ENCODE assay signal across 8 mouse cellular contexts in the genomic region with DNA sequence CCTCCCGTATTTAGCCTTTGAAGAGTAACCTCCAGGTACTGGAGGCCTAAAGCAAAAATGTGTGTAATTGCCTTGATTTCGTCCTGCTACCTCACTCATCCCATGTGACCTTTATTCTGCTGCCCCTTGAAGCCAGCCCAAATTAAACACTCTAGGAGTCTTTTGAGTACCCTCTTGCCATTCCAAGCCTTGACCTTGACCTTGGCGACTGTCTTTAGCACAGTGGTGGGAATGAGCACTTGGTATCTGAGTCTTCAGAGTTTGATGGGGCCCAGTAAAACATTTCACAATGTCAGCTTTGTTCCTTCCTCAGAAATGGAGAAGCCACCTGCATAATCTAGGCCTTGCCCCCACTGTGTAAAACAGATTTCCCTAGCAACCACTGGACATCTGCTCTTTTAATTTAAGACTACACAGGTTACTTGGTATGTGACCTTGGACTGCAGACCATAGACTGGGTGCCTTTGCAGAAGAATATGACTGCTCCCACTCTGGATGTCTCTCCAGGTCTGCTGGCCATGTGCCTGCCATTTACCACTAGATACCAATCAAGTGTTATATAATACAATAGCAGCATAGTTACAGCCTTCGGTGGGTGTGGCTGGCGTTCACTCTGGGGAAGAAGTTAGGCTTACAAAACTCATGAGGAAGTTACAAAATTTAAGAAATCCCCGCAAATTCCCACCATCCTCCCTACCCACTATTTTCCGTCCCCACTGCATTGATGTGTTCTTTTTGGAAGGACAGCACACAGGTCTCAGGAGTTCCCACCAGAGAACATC. TPM values are rescaled to one million over a fixed set of nuclear protein-coding genes. Genes with fewer than 3 reads are reported as not detected.
A peak's percentile ranks its signal among the peaks of the same experiment; 100 is the strongest.
DNase-seq lines count a peak whose midpoint lies in the region; ATAC-seq and TF ChIP-seq lines count a peak whose summit lies in the region.

Nadk (plus strand) TSS at position 718 of the 782 bp plus-strand sequence.

- no peak for DNase-seq in layer of hippocampus, adult 8-10 months (ENCODE audit: low spot score in 2 of 2)
- DNase-seq in layer of hippocampus, adult 9-11 months: no peak
- DNase-seq in adrenal gland, adult 18-20 months (ENCODE audit: low spot score in 2 of 2): no peak
- peak; percentile 38 to 48 for DNase-seq in heart, postnatal 36 days
- no peak for DNase-seq in midbrain, postnatal 0 days (ENCODE audit: low spot score)
- DNase-seq in right cerebral cortex, postnatal 36 days (ENCODE audit: low spot score in 2 of 2): no peak

- intact Hi-C loops in heart, postnatal 36 days (cut with DNase I): no loop called here

- H3K36me3 ChIP-seq in forebrain, embryonic 12.5 days (replicated peaks): peaks cover 42% of the 10 kb centered on the region
- H3K36me3 ChIP-seq in limb, embryonic 15.5 days: peaks cover 37% of the 10 kb centered on the region
- peaks cover 27% of the 10 kb centered on the region for H3K36me3 ChIP-seq in midbrain, postnatal 0 days (ENCODE audit: insufficient read depth, low read length)

- WGBS in forebrain, embryonic 12.5 days: 78% methylated on average over 7 of the region's 7 CpGs
- WGBS in limb, embryonic 15.5 days: 56% methylated on average over 7 of the region's 7 CpGs
- WGBS in midbrain, postnatal 0 days: 71% methylated on average over 7 of the region's 7 CpGs

- H3K4me3 ChIP-seq in forebrain, embryonic 12.5 days (replicated peaks): peak within 1 kb of the TSS; percentile 87
- peak within 1 kb of the TSS; percentile 90 for H3K4me3 ChIP-seq in limb, embryonic 15.5 days
- peak within 1 kb of the TSS; percentile 83 for H3K4me3 ChIP-seq in midbrain, postnatal 0 days (ENCODE audit: low read depth, low read length)

- peak within 1 kb of the TSS; percentile 45; the same call in 1 of the 2 replicates for H3K9ac ChIP-seq in forebrain, embryonic 12.5 days
- H3K9ac ChIP-seq in limb, embryonic 15.5 days: peak within 1 kb of the TSS; percentile 29; the same call in 1 of the 2 replicates
- H3K9ac ChIP-seq in midbrain, postnatal 0 days (replicated peaks; ENCODE audit: low read length, poor library complexity, severe bottlenecking): peak within 1 kb of the TSS; percentile 48; the same call in 1 of the 2 replicates

- H3K27me3 ChIP-seq in forebrain, embryonic 12.5 days: no peaks in the 10 kb centered on the region
- H3K27me3 ChIP-seq in limb, embryonic 15.5 days: no peaks in the 10 kb centered on the region
- no peaks in the 10 kb centered on the region for H3K27me3 ChIP-seq in midbrain, postnatal 0 days (ENCODE audit: insufficient read depth, low read length)

- no peak for ATAC-seq in forebrain, embryonic 12.5 days (ENCODE audit: low FRiP score)
- no peak for ATAC-seq in limb, embryonic 15.5 days (ENCODE audit: insufficient number of reproducible peaks, low FRiP score, low TSS enrichment, low read depth)
- no peak for ATAC-seq in midbrain, postnatal 0 days (ENCODE audit: low FRiP score)

- TF ChIP-seq CTCF in midbrain, postnatal 0 days (IDR thresholded peaks at IDR 0.05): no peak

- peak within 1 kb of the TSS; percentile 91 for H3K27ac ChIP-seq in forebrain, embryonic 12.5 days
- peak within 1 kb of the TSS; percentile 91 for H3K27ac ChIP-seq in limb, embryonic 15.5 days
- H3K27ac ChIP-seq in midbrain, postnatal 0 days (ENCODE audit: low read depth, low read length): peak within 1 kb of the TSS; percentile 94

- H3K4me2 ChIP-seq in forebrain, embryonic 12.5 days: peak within 1 kb of the TSS; percentile 77
- H3K4me2 ChIP-seq in limb, embryonic 15.5 days: peak within 1 kb of the TSS; percentile 63
- peak within 1 kb of the TSS; percentile 78 for H3K4me2 ChIP-seq in midbrain, postnatal 0 days (ENCODE audit: low read depth, low read length, poor library complexity, severe bottlenecking)

- H3K9me3 ChIP-seq in forebrain, embryonic 12.5 days: no peaks in the 10 kb centered on the region
- no peaks in the 10 kb centered on the region for H3K9me3 ChIP-seq in limb, embryonic 15.5 days
- H3K9me3 ChIP-seq in midbrain, postnatal 0 days (ENCODE audit: low read length): no peaks in the 10 kb centered on the region

- H3K4me1 ChIP-seq in forebrain, embryonic 12.5 days: peaks cover 40% of the 10 kb centered on the region
- peaks cover 37% of the 10 kb centered on the region for H3K4me1 ChIP-seq in limb, embryonic 15.5 days
- H3K4me1 ChIP-seq in midbrain, postnatal 0 days (ENCODE audit: insufficient read depth, low read length): peaks cover 11% of the 10 kb centered on the region; the same call in 1 of the 2 replicates

RNA-seq across cellular contexts. Expression of gene Nadk, which starts in this region (rescaled TPM):
- 10 to 100 TPM; 52.2 to 69.2 (median 59.6) TPM for total RNA-seq in layer of hippocampus, adult 8-10 months (2022)
- total RNA-seq in adrenal gland, adult 18-20 months (2021): 100 to 1,000 TPM; 160 to 313 TPM
- 93.5 and 101 TPM in 2 replicates for polyA plus RNA-seq in forebrain, embryonic 12.5 days (2016; fragmentation: Nextera tagmentation; extraction: Ambion mirVana)
- total RNA-seq in heart, postnatal 36 days (2021): 10 to 100 TPM; 26.2 to 28.1 TPM
- 85.7 and 90.6 TPM in 2 replicates for polyA plus RNA-seq in limb, embryonic 15.5 days (2015; fragmentation: Nextera tagmentation; extraction: Ambion mirVana)
- 69.1 and 81.6 TPM in 2 replicates for total RNA-seq in midbrain, postnatal 0 days (2014; rRNA removed)
- polyA plus RNA-seq in midbrain, postnatal 0 days (2015; fragmentation: Nextera tagmentation; extraction: Ambion mirVana): 48.2 and 56.6 TPM in 2 replicates

Comparison
In these comparisons a context has a peak if more than half of its experiments do, and no peak if none do; other contexts are left out.
1. DNase-seq: peak in heart, postnatal 36 days (2 of 2); none in layer of hippocampus, adult 8-10 months (0 of 2), layer of hippocampus, adult 9-11 months (single experiment), adrenal gland, adult 18-20 months (0 of 2), midbrain, postnatal 0 days (single experiment) and right cerebral cortex, postnatal 36 days (0 of 2).
2. Peak in every context shown above with its lines, with median percentiles within 50 percentile points of each other: H3K27ac ChIP-seq, H3K4me2 ChIP-seq, H3K4me3 ChIP-seq and H3K9ac ChIP-seq.